In the genomic region with DNA sequence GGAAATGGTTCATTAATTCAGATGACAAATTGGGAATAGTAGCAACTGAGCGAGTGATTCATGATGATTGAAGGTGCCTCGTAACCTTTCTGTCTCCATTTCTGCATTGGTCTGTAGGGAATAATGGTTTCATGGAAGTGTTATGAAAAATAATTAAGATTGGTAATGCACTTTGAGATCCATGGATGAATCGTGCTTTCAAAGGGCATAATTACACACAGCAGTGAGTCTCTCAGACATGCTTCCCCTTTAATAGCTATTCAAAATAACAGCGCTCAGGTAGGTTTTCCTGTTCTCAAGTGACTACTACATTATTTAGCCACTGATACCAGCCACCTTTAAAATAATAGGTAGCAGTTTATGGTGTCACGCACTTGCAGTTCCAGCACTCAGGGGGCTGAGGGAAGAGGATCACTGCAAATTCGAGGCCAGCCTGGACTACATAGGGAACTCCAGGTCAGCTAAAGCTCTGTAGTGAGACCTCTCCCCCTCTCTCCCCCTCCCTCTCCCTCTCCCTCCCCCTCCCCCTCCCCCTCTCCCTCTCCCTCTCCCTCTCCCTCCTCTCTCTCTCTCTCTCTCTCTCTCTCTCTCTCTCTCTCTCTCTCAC, we compare ENCODE assay signal across 19 mouse cellular contexts.
"Had no signal": no experiment of that assay in that cellular context is flagged by ENCODE, and none has a peak within 500 bp of the region (broad histone marks: within the 10 kb centered on the region; RNA-seq: fewer than 3 reads in every experiment).

No protein-coding gene starts in this region.

- ATAC-seq: liver, embryonic 12.5 days; midbrain, embryonic 13.5 days; midbrain, embryonic 16.5 days had no signal

- H3K4me1 ChIP-seq: liver, embryonic 12.5 days; midbrain, embryonic 10.5 days; midbrain, embryonic 13.5 days; neural tube, embryonic 12.5 days had no signal

- H3K36me3 ChIP-seq: liver, embryonic 12.5 days; midbrain, embryonic 10.5 days; midbrain, embryonic 13.5 days; neural tube, embryonic 12.5 days had no signal

- H3K27ac ChIP-seq: liver, embryonic 12.5 days; liver, embryonic 14.5 days; midbrain, embryonic 10.5 days; midbrain, embryonic 13.5 days; neural tube, embryonic 12.5 days had no signal

- H3K27me3 ChIP-seq: liver, embryonic 12.5 days; midbrain, embryonic 13.5 days; neural tube, embryonic 12.5 days had no signal

- H3K9ac ChIP-seq: liver, embryonic 12.5 days; liver, embryonic 14.5 days; lung, embryonic 14.5 days; midbrain, embryonic 13.5 days; neural tube, embryonic 12.5 days had no signal

- H3K9me3 ChIP-seq: liver, embryonic 12.5 days; midbrain, embryonic 10.5 days; midbrain, embryonic 13.5 days; neural tube, embryonic 12.5 days had no signal

- DNase-seq: lung, adult 18-20 months; lung, embryonic 14.5 days; lung, postnatal 10 days; lung, postnatal 4 days; retina, postnatal 1 day; right cerebral cortex, adult 18-20 months; right cerebral cortex, postnatal 25 days; right cerebral cortex, postnatal 4 days; spleen, adult 18-20 months; thymus, adult 2 months; thymus, postnatal 25 days; thymus, postnatal 4 days had no signal

- H3K4me3 ChIP-seq: liver, embryonic 12.5 days; midbrain, embryonic 10.5 days; midbrain, embryonic 13.5 days; myocyte; neural tube, embryonic 12.5 days had no signal

- H3K4me2 ChIP-seq: liver, embryonic 12.5 days; lung, embryonic 14.5 days; midbrain, embryonic 13.5 days; neural tube, embryonic 12.5 days had no signal
